Mouse (Mus musculus) embryo, embryonic 10.5 days (tissue): Measurements from ENCODE around the gene Bmpr1a.
"Not testable (repeated sequence)": the region's sequence is repeated elsewhere in the genome, so short reads cannot be mapped to it uniquely, and the experiment has no call there.

ENCODE experiments used
- DNase-seq: peaks from one replicate; pipeline ENCODE4 v3.0.0-alpha.2; 2015; ENCODE audit warnings: low spot score

The Bmpr1a gene

DNA sequence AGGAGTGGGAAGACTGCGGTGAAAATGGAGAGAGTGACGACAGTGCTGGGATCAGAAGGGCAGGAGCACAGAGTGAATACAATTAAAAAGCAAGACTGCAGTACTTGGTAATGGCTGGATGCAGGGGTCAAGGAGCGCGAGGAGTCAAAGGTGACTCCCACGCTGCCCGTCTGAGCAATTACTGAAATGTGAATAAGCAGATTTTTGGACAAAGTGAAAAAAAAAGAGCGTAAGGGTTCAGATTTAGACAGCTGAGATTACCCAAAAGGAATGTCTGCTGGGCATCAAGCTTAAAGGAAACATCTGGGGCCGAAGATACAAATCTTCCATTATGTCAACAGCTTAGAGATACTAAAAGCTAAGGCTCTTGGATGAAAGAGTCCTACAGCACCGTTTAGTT lies 53.3 kb downstream of the Bmpr1a start:
- DNase-seq, result peak; percentile 58

DNA sequence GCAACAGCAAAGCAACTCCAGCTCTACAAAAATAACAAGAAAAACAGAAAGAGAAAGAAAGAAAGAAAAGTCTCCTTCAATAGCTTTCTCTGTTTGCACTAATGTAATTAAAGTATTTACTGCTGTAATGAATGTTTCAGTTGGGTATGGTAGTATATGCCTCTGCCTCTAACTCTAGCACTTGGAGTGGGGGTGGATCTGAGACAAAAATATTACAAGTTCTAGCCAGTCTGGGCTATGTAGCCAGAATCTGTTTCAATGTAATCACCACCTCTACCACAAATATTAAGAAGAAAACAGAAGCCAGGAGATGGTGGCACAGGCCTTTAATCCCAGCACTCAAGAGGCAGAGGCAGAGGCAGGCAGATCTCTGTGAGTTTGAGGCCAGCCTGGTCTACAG lies 54.7 kb downstream of the Bmpr1a start:
- no peak for DNase-seq

DNA sequence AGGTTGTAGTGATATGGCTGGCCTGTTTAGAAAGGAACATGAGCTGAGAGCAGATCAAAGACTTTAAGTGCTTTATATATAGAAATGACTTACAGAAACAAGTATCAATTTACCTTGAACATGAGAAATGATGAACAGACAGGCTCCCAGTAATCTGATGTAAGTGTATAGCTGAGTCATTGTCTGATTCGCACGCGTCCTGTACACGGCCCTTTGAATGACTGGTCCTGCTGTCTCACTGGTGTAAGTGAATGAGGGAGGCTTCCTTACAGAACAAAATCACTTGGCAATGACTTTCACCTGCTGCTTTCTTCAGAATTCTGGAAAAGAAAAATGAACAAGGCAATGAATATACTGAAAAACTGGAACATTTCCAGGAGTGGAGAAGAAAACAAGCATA lies 55.5 kb downstream of the Bmpr1a start:
- DNase-seq, result no peak

DNA sequence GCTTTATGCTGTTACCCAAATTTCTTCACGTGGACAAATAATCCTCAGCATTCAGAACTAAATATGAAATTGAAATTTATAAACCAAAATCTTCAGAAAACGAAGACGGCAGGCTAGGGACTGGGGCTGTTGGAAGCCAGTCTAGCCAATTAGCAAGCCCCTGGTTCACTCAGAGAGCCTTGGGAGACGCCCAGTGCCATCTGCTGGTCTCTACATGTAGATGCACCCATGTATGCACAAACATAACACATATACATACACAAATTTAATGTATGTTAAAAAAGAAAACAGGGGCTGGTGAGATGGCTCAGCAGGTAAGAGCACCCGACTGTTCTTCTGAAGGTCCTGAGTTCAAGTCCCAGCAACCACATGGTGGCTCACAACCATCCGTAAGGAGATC lies 56.5 kb downstream of the Bmpr1a start:
- no peak for DNase-seq

DNA sequence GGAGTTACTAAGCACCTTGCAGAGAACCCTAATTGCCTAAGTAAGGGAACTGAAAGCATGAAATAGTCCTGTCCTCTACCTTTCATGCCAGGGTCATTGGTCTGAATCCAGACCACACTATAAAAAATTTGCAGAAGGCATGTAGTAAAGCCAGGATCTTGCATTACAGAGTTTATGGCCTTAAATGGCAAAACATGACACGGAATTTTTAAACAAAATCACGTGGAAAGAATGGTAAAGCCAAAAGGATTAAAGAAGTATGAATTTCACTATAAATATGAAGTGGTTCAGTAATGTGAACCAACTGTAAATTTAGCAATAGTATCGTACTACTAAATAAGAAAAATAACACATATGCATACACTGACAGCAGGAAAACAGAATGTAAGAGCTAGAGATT lies 57.8 kb downstream of the Bmpr1a start:
- no peak for DNase-seq

- no peak for DNase-seq
Observed at GRCm38 (mm10) chr14:34444924-34445323, 58.2 kb downstream of the Bmpr1a start.

GRCm38 (mm10) chr14:34444368-34444767 lies 58.8 kb downstream of the Bmpr1a start:
- DNase-seq, result no peak

DNA sequence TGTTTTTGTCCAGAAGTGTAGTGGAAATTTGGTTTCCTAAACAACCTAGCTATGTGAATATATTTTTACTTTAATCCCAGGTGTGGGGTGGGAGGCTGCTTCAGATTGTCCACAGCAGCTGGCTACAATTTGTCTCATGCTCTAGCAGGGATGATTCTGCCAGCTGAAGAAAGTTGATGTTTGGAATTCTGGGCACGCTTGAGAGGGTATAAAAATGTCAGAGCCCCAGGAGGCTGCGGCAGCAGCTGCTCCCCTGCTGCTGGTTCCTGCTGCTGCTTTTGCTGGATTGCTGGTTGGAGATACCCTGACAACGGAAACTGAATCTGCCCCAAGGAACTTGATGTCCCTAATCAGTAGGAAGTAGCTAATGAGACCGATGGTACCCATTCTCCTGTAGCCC lies 60.6 kb downstream of the Bmpr1a start:
- no peak for DNase-seq

DNA sequence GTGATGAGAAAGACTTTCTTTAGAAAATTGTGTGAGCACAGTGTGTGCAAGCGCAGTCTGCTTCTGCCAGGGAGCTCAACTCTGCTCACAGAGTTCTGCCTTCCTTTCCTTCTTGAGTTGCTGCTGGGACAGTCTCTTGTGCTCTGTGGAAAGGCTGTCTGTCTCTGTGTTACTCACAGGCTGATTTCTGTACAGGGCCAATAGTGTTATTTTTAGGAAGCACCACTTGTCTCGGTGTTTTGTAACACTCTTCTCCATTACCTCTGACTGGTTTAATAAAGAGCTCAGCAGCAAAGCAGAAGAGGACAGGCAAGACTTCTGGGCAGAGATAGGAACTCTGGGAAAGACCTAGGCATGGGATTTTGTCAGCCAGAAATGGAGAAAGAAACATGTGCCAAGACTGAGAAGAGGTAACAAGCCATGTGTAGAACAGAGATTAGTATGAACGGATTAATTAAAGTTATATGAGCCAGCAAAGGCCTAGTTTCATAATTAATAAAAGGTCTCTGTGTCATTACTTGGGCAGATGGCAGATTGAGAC lies 62.5 kb downstream of the Bmpr1a start:
- DNase-seq, result no peak

GRCm38 (mm10) chr14:34429069-34429468 lies 74.1 kb downstream of the Bmpr1a start:
- DNase-seq, result no peak

DNA sequence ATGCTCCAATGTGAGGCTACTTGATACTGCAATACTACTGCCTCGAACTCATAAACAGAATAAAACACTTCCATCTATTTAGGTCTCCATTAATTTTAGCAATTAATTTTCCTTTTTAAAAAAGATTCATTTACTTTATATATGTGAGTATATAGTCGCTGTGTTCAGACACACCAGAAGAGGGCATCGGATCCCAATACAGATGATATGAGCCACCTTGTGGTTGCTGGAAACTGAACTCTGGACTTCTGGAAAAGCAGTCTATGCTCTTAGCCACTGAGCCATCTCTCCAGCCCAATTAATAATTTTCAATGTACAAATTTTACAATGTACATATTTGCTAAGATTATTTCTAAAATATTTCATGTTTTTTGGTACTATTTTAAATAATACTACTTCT lies 74.9 kb downstream of the Bmpr1a start:
- no peak for DNase-seq

- no peak for DNase-seq
Observed at GRCm38 (mm10) chr14:34421078-34421477, 82.1 kb downstream of the Bmpr1a start.

GRCm38 (mm10) chr14:34417501-34417900 lies 85.6 kb downstream of the Bmpr1a start:
- DNase-seq, result no peak

DNA sequence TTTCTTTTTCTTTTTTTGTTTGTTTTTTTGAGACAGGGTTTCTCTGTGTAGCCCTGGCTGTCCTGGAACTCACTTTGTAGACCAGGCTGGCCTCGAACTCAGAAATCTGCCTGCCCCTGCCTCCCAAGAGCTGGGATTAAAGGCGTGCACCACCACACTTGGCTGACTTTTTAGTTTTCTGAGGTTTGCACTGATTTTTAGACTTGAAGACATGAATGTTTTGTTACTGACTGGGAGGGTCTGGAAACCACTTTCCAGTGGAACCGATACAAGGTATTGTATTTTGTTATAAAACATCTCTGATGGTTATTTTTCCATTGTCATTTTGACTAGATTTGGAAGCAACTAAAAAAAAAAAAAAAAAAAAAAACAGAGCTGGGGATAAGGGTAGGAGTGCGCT lies 86.2 kb downstream of the Bmpr1a start:
- DNase-seq, result not testable (repeated sequence)

- DNase-seq, result no peak
Observed at GRCm38 (mm10) chr14:34412164-34412896, 90.8 kb downstream of the Bmpr1a start.

DNA sequence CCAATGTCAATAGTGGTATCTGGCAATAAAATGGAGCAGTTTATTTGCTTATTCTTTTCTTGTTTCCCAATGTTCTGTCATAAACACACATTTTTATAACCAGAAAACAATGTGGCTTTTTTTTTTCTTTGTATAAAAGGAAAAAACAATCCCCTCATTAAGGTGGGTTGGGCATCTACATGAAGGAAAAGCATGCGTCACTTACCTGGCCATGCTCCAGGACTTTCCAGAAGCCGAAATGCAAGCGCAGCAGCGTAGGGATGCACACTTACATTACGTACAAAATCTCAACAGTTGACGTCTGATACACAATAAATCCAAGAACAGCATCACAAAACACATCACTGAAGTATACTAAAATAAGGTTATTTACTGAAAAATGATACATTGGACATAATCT lies 92.4 kb downstream of the Bmpr1a start:
- DNase-seq, result no peak

- no peak for DNase-seq
Observed at GRCm38 (mm10) chr14:34403424-34403823, 99.7 kb downstream of the Bmpr1a start.

DNA sequence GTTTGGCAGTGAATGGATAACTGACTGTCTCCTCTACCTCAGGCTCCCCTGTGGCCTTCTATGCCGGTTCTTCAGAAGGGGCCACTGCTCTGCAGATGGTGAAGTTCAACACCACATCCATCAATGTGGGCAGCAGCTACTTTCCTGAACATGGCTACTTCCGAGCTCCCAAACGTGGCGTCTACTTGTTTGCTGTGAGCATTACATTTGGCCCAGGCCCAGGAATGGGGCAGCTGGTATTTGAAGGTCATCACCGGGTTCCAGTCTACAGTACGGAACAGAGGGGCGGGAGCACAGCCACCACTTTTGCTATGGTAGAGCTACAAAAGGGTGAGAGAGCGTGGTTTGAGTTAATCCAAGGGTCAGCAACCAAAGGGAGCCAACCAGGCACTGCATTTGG lies 100.3 kb downstream of the Bmpr1a start:
- DNase-seq, result no peak

- peak; percentile 83 for DNase-seq
Observed at GRCm38 (mm10) chr14:34401135-34401534, 102.0 kb downstream of the Bmpr1a start.

- no peak for DNase-seq
Observed at GRCm38 (mm10) chr14:34400021-34400420, 103.1 kb downstream of the Bmpr1a start.

DNA sequence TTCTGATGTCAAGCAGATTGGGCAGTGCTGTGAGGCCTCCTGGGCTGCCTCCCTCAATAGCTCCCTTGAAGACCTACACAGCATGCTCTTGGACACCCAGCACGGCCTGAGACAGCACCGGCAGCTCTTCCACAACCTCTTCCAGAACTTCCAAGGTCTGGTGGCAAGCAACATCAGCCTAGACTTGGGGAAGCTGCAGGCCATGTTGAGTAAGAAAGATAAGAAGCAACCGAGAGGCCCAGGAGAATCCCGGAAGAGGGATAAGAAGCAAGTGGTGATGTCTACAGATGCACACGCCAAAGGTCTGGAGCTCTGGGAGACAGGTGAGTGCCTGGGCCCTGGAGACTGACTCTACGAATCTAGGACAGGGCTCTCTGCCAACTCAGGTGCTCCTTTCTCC lies 103.8 kb downstream of the Bmpr1a start:
- no peak for DNase-seq

DNA sequence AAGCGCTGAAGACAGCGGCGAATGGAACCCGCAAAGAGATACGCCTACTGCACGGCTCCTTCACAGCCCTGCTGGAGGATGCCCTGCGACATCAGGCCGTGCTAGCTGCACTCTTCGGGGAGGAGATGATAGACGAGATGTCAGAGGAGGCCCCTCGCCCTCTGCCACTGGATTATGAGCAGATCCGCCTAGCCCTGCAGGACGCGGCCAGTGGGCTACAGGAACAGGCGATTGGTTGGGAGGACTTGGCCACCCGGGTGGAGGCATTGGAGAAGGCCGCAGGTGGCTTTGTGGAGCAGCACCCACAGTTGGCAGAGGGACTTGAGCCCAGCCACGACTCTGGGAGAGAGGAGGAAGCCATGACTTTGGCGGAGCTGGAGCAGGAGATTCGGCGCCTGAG lies 104.2 kb downstream of the Bmpr1a start:
- no peak for DNase-seq

DNA sequence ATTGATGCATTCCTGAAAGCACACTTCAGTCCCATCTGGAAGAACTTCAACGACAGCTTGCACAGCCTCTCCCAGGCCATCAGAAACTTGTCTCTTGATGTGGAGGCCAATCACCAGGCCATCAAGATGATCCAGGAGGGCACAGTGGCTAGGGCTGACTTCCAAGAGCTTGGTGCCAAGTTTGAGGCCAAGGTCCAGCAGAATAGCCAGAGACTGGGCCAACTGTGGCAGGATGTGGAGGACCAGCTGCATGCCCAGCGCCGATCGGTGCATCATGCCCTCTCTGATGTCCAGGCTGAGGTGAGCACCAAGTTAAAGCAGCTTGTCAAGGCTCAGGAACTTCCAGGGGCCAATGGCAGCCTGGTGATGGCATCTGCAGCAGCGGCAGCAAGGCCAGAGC lies 105.3 kb downstream of the Bmpr1a start:
- DNase-seq, result no peak

DNA sequence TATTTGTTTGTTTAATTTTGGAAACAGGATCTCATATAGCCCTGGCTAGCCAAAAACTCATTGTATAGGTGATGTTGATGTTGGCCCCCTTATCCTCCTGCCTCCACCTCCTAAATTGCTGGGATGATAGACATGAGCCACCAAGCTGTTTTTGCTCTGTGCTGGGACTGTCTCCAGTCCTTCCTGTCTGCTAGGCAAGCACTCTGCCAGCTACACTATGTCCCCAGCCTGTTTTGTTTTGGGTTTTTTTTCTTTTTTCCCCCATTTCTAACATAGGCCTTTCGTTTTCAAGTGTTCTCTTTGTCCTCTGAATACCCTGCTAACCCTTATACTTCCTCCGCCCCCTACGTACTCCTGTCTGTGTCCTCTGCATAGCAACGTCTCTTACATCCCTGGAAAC lies 109.8 kb downstream of the Bmpr1a start:
- DNase-seq, result no peak
